Mouse (Mus musculus): ENCODE data around the gene Nanp. TPM values are rescaled to one million over a fixed set of nuclear protein-coding genes. Genes with fewer than 3 reads are reported as not detected.

Nanp gene
- total RNA-seq, 2 experiments from 2014 or later = 19.3 to 38.8 TPM

GRCm38 (mm10) chr2:151000402-151001178 is 38.6 kb downstream of the Nanp start:
- ATAC-seq (replicated peaks; ENCODE audit: poor library complexity) = peak; percentile 95

- no peak for ATAC-seq (replicated peaks; ENCODE audit: poor library complexity)
Observed at GRCm38 (mm10) chr2:150999021-150999420, 40.2 kb downstream of the Nanp start.

- ATAC-seq (replicated peaks; ENCODE audit: poor library complexity) = no peak
Observed at GRCm38 (mm10) chr2:150997618-150998017, 41.6 kb downstream of the Nanp start.

- ATAC-seq (replicated peaks; ENCODE audit: poor library complexity) = no peak
Observed at GRCm38 (mm10) chr2:150995324-150995723, 43.9 kb downstream of the Nanp start.

- ATAC-seq (replicated peaks; ENCODE audit: poor library complexity) = no peak
Observed at GRCm38 (mm10) chr2:150991050-150991449, 48.1 kb downstream of the Nanp start.

GRCm38 (mm10) chr2:150990506-150990905 is 48.7 kb downstream of the Nanp start:
- ATAC-seq (replicated peaks; ENCODE audit: poor library complexity) = no peak

GRCm38 (mm10) chr2:150985359-150985758 is 53.8 kb downstream of the Nanp start:
- no peak for ATAC-seq (replicated peaks; ENCODE audit: poor library complexity)

GRCm38 (mm10) chr2:150982051-150982450 is 57.1 kb downstream of the Nanp start:
- ATAC-seq (replicated peaks; ENCODE audit: poor library complexity) = no peak

GRCm38 (mm10) chr2:150981524-150981923 is 57.7 kb downstream of the Nanp start:
- ATAC-seq (replicated peaks; ENCODE audit: poor library complexity) = peak; percentile 62

GRCm38 (mm10) chr2:150979861-150980620 is 59.2 kb downstream of the Nanp start:
- ATAC-seq (replicated peaks; ENCODE audit: poor library complexity) = no peak

Other genes starting within 250 kb of the Nanp start
- 27.3 and 30.5 TPM in 2 replicates for gene Abhd12, start 134.7 kb downstream of the Nanp start, total RNA-seq (2015)
- 27.2 and 56.0 TPM in 2 replicates for gene Abhd12, start 134.7 kb downstream of the Nanp start, total RNA-seq (2017)
- gene Gins1, start 134.0 kb downstream of the Nanp start, total RNA-seq (2015) = 82.0 and 95.8 TPM in 2 replicates
- gene Gins1, start 134.0 kb downstream of the Nanp start, total RNA-seq (2017) = 126 and 140 TPM in 2 replicates
- 0.46 and 0.84 TPM in 2 replicates for gene Ninl, start within 50 bp of the Nanp start, total RNA-seq (2015)
- gene Ninl, start within 50 bp of the Nanp start, total RNA-seq (2017) = 1.2 and 1.5 TPM in 2 replicates
- gene Gm14151, start 53.0 kb upstream of the Nanp start, total RNA-seq (2015) = not detected in 2 replicates
- not detected in 2 replicates for gene Gm14151, start 53.0 kb upstream of the Nanp start, total RNA-seq (2017)
- not detected in 2 replicates for gene Gm14147, start 58.8 kb upstream of the Nanp start, total RNA-seq (2015)
- not detected in 2 replicates for gene Gm14147, start 58.8 kb upstream of the Nanp start, total RNA-seq (2017)

All from megakaryocyte progenitor cell, adult 5-6 weeks (primary cell).